Mouse (Mus musculus): ENCODE measurements at regions not wholly inside any gene's neighbourhood (a gene's known extent, or its start where the extent isn't known, plus 50 kb on each side); places are given as distances from the start of the nearest gene placed in this dataset.

DNA sequence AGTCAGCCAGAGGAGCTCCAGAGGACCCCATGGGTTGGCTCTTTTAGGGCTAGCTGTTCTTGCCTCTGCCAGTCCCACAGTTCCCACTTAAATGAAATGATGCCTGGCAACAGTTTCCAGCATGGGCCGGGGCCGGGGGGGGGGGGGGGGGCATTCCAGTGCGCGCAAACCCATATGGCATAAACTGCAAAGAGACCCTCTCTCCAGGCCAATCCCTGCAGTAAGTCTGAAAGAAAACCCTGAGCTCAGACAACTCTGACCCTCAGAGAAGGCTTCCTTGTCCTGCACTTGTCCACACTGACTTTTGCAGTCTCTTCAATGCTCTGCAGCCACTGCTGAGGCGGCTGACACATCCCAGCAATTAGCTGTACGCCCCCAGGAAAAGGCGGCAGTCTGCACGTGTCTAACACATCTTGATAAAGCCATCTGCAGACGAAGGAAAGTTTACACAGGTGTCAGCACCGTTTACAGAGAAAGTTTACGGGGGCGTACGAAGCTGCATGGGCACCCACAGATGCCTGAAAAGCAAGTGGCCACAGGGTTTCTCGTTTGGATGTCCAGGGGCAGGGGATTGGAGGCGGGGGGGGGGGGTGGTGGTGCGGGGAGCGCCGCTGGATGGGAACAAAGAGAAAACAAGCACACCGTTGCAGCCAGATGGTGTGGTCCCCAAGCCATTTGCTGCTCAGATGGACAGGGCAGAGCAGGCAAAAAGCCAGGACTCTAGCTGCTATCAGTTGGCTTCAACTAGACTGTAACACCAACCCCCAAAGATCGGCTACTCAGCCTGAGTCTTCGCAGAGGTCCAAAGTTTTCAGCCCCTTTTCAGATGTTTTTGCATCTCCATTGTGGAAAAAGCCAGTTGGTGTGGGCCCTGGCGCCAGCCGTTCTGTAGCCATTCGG lies 244.0 kb upstream of the Hs6st1 start:
- no peak overlapping the region for H3K4me2 ChIP-seq (ENCODE audit: low read depth)
- no peak overlapping the region for H3ac ChIP-seq (ENCODE audit: control insufficient read depth, insufficient read length)
- no peaks in the 10 kb centered on the region for H3K27me3 ChIP-seq (ENCODE audit: control insufficient read depth, insufficient read depth, insufficient read length)
- no peaks in the 10 kb centered on the region for H3K36me3 ChIP-seq (ENCODE audit: control insufficient read depth, insufficient read depth)
- no peaks in the 10 kb centered on the region for H3K79me2 ChIP-seq (ENCODE audit: control insufficient read depth, insufficient read depth)
- no peak overlapping the region for H3K4me3 ChIP-seq
- TF ChIP-seq E2F4 (IDR thresholded peaks at IDR 0.05; ENCODE audit: insufficient read depth), result no peak
- no peak for TF ChIP-seq USF1 (IDR thresholded peaks at IDR 0.05; ENCODE audit: low read depth)
- TF ChIP-seq MAX (IDR thresholded peaks at IDR 0.05; ENCODE audit: low read depth), result no peak
- TF ChIP-seq MYOD1 (IDR thresholded peaks at IDR 0.05; ENCODE audit: control insufficient read depth in 1 of 3, insufficient read length in 2 of 3, low read depth in 2 of 3), result no peak
- TF ChIP-seq TCF12 (IDR thresholded peaks at IDR 0.05; ENCODE audit: insufficient read depth, poor library complexity, severe bottlenecking), result no peak
- no peak for TF ChIP-seq SRF (IDR thresholded peaks at IDR 0.05; ENCODE audit: control insufficient read depth, insufficient read length, low read depth)
- no peak for TF ChIP-seq POLR2A (IDR thresholded peaks at IDR 0.05; ENCODE audit: insufficient read length, low read depth)
- TF ChIP-seq CEBPB (IDR thresholded peaks at IDR 0.05; ENCODE audit: insufficient read depth, poor library complexity, severe bottlenecking), result no peak
- no peak for TF ChIP-seq TCF3 (IDR thresholded peaks at IDR 0.05; ENCODE audit: insufficient read length, low read depth)
- TF ChIP-seq POLR2AphosphoS2 (IDR thresholded peaks at IDR 0.05; ENCODE audit: insufficient read length, low read depth), result no peak
- no peak for TF ChIP-seq MYOG (IDR thresholded peaks at IDR 0.05; ENCODE audit: control insufficient read depth in 1 of 3, insufficient read depth in 1 of 3, insufficient read length in 2 of 3, low read depth in 2 of 3)
- TF ChIP-seq REST (IDR thresholded peaks at IDR 0.05; ENCODE audit: insufficient read depth, insufficient read length), result no peak

DNA sequence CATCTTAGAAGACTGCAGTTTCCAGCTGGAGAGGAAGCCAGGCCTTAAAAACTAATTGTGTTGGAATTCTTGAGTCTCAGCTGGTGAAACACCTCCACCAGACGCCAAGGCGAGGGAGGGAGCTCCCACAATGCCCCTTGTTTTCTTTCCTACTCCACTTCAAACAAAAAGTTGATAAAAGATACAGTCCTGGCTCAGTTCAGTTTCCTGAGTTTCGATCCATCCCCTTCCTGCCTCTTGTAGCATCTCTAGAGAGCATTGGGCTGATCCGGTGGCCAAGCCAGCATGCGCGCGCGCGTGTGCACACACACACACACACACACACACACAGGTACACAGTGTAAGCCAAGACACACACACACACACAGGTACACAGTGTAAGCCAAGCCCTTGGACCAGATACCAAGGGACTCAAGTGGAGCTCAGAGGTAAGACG lies 242.7 kb upstream of the Hs6st1 start:
- no peak for TF ChIP-seq REST (IDR thresholded peaks at IDR 0.05; ENCODE audit: insufficient read depth, insufficient read length)
- no peak for TF ChIP-seq POLR2AphosphoS2 (IDR thresholded peaks at IDR 0.05; ENCODE audit: insufficient read length, low read depth)
- no peak for TF ChIP-seq SRF (IDR thresholded peaks at IDR 0.05; ENCODE audit: control insufficient read depth, insufficient read length, low read depth)
- TF ChIP-seq USF1 (IDR thresholded peaks at IDR 0.05; ENCODE audit: low read depth), result no peak
- no peak for TF ChIP-seq POLR2A (IDR thresholded peaks at IDR 0.05; ENCODE audit: insufficient read length, low read depth)
- TF ChIP-seq MAX (IDR thresholded peaks at IDR 0.05; ENCODE audit: low read depth), result no peak
- TF ChIP-seq TCF3 (IDR thresholded peaks at IDR 0.05; ENCODE audit: insufficient read length, low read depth), result no peak
- no peak for TF ChIP-seq CEBPB (IDR thresholded peaks at IDR 0.05; ENCODE audit: insufficient read depth, poor library complexity, severe bottlenecking)
- no peak for TF ChIP-seq MYOG (IDR thresholded peaks at IDR 0.05; ENCODE audit: control insufficient read depth in 1 of 3, insufficient read depth in 1 of 3, insufficient read length in 2 of 3, low read depth in 2 of 3)
- no peak for TF ChIP-seq MYOD1 (IDR thresholded peaks at IDR 0.05; ENCODE audit: control insufficient read depth in 1 of 3, insufficient read length in 2 of 3, low read depth in 2 of 3)
- TF ChIP-seq TCF12 (IDR thresholded peaks at IDR 0.05; ENCODE audit: insufficient read depth, poor library complexity, severe bottlenecking), result no peak
- TF ChIP-seq E2F4 (IDR thresholded peaks at IDR 0.05; ENCODE audit: insufficient read depth), result no peak
- Histone ChIP-seq H3K27me3 (ENCODE audit: control insufficient read depth, insufficient read depth, insufficient read length) (no peaks in the 10 kb centered on the region), H3K79me2 (ENCODE audit: control insufficient read depth, insufficient read depth) (no peaks in the 10 kb centered on the region), H3K4me3 (no peak overlapping the region), H3K4me2 (ENCODE audit: low read depth) (no peak overlapping the region), H3ac (ENCODE audit: control insufficient read depth, insufficient read length) (no peak overlapping the region), H3K36me3 (ENCODE audit: control insufficient read depth, insufficient read depth) (no peaks in the 10 kb centered on the region)

GRCm38 (mm10) chr1:35826575-35827114 lies 241.6 kb upstream of the Hs6st1 start:
- H3K4me3 ChIP-seq, result no peak overlapping the region
- no peaks in the 10 kb centered on the region for H3K79me2 ChIP-seq (ENCODE audit: control insufficient read depth, insufficient read depth)
- H3K27me3 ChIP-seq (ENCODE audit: control insufficient read depth, insufficient read depth, insufficient read length), result no peaks in the 10 kb centered on the region
- no peak overlapping the region for H3K4me2 ChIP-seq (ENCODE audit: low read depth)
- H3ac ChIP-seq (ENCODE audit: control insufficient read depth, insufficient read length), result no peak overlapping the region
- no peak for TF ChIP-seq MYOG (IDR thresholded peaks at IDR 0.05; ENCODE audit: control insufficient read depth in 1 of 3, insufficient read depth in 1 of 3, insufficient read length in 2 of 3, low read depth in 2 of 3)
- no peak for TF ChIP-seq CEBPB (IDR thresholded peaks at IDR 0.05; ENCODE audit: insufficient read depth, poor library complexity, severe bottlenecking)
- no peak for TF ChIP-seq TCF12 (IDR thresholded peaks at IDR 0.05; ENCODE audit: insufficient read depth, poor library complexity, severe bottlenecking)
- TF ChIP-seq POLR2AphosphoS2 (IDR thresholded peaks at IDR 0.05; ENCODE audit: insufficient read length, low read depth), result no peak
- TF ChIP-seq REST (IDR thresholded peaks at IDR 0.05; ENCODE audit: insufficient read depth, insufficient read length), result no peak
- no peak for TF ChIP-seq TCF3 (IDR thresholded peaks at IDR 0.05; ENCODE audit: insufficient read length, low read depth)
- no peak for TF ChIP-seq E2F4 (IDR thresholded peaks at IDR 0.05; ENCODE audit: insufficient read depth)
- no peak for TF ChIP-seq SRF (IDR thresholded peaks at IDR 0.05; ENCODE audit: control insufficient read depth, insufficient read length, low read depth)
- no peak for TF ChIP-seq POLR2A (IDR thresholded peaks at IDR 0.05; ENCODE audit: insufficient read length, low read depth)
- no peak for TF ChIP-seq MYOD1 (IDR thresholded peaks at IDR 0.05; ENCODE audit: control insufficient read depth in 1 of 3, insufficient read length in 2 of 3, low read depth in 2 of 3)
- TF ChIP-seq MAX (IDR thresholded peaks at IDR 0.05; ENCODE audit: low read depth), result no peak
- no peak for TF ChIP-seq USF1 (IDR thresholded peaks at IDR 0.05; ENCODE audit: low read depth)
- no peaks in the 10 kb centered on the region for H3K36me3 ChIP-seq (ENCODE audit: control insufficient read depth, insufficient read depth)

- Histone ChIP-seq H3K4me3 (no peak overlapping the region), H3K27me3 (ENCODE audit: control insufficient read depth, insufficient read depth, insufficient read length) (no peaks in the 10 kb centered on the region), H3ac (ENCODE audit: control insufficient read depth, insufficient read length) (no peak overlapping the region), H3K36me3 (ENCODE audit: control insufficient read depth, insufficient read depth) (no peaks in the 10 kb centered on the region), H3K79me2 (ENCODE audit: control insufficient read depth, insufficient read depth) (no peaks in the 10 kb centered on the region), H3K4me2 (ENCODE audit: low read depth) (no peak overlapping the region)
- TF ChIP-seq CEBPB (IDR thresholded peaks at IDR 0.05; ENCODE audit: insufficient read depth, poor library complexity, severe bottlenecking) (no peak), E2F4 (IDR thresholded peaks at IDR 0.05; ENCODE audit: insufficient read depth) (no peak), POLR2AphosphoS2 (IDR thresholded peaks at IDR 0.05; ENCODE audit: insufficient read length, low read depth) (no peak), MYOG (IDR thresholded peaks at IDR 0.05; ENCODE audit: control insufficient read depth in 1 of 3, insufficient read depth in 1 of 3, insufficient read length in 2 of 3, low read depth in 2 of 3) (no peak), USF1 (IDR thresholded peaks at IDR 0.05; ENCODE audit: low read depth) (no peak), POLR2A (IDR thresholded peaks at IDR 0.05; ENCODE audit: insufficient read length, low read depth) (no peak), REST (IDR thresholded peaks at IDR 0.05; ENCODE audit: insufficient read depth, insufficient read length) (no peak), SRF (IDR thresholded peaks at IDR 0.05; ENCODE audit: control insufficient read depth, insufficient read length, low read depth) (no peak), MAX (IDR thresholded peaks at IDR 0.05; ENCODE audit: low read depth) (no peak), TCF3 (IDR thresholded peaks at IDR 0.05; ENCODE audit: insufficient read length, low read depth) (no peak), MYOD1 (IDR thresholded peaks at IDR 0.05; ENCODE audit: control insufficient read depth in 1 of 3, insufficient read length in 2 of 3, low read depth in 2 of 3) (no peak), TCF12 (IDR thresholded peaks at IDR 0.05; ENCODE audit: insufficient read depth, poor library complexity, severe bottlenecking) (no peak)
Measured at GRCm38 (mm10) chr1:35827471-35827870, 240.7 kb upstream of the Hs6st1 start.
